Mouse (Mus musculus): ENCODE data around the gene Mafg.

DNA sequence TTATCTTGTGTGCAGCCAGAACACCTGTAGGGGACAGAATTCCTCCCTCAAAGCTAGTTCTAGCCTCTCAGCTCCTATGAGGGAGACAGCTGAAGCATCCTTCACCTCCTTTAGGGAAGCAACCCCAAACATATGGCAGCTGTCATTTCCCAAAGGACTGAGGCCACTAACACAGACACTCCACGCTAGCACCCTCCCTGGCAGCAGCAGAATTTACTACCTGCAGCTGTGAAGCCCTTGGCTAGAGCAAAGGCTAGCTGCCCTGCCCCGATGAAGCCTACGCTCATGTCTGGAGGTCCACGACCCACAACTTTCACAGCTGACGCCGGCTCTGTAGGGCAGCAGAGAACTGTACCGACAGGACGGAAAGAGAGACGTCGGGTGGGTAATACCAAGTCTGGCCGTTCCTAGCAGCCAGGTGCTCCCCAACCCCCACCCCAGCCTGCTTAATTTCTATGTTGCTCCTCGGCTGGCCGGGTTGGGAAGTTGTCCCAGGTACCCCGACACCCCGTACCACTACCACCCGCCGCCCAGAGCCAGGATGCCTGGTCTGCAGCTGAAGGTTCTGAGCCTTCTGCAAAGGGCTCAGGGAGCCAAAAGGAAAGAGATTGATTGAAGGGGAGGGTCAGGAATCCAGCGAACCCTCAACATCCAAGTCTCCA is 9.7 kb upstream of the Mafg start:
- TF ChIP-seq SMC3 (IDR thresholded peaks at IDR 0.05; ENCODE audit: low read depth, low read length) (no peak), POLR2AphosphoS2 (IDR thresholded peaks at IDR 0.05; ENCODE audit: low read depth, low read length) (no peak), EP300 (IDR thresholded peaks at IDR 0.05; ENCODE audit: low read length) (no peak)

All from CH12.LX (cell line).